Comparison of ENCODE assay signal across 8 mouse cellular contexts in genomic region chr9:54068032-54068649, GRCm38 (mm10). TPM values are rescaled to one million over a fixed set of nuclear protein-coding genes. Genes with fewer than 3 reads are reported as not detected.
DNase-seq lines count a peak whose midpoint lies in the region; ATAC-seq and TF ChIP-seq lines count a peak whose summit lies in the region.

Gene Tnfaip8l3, minus strand, starts transcription at chr9:54068388.

- H3K9me3 ChIP-seq in embryonic facial prominence, embryonic 10.5 days: no peaks in the 10 kb centered on the region
- H3K9me3 ChIP-seq in heart, embryonic 15.5 days (replicated peaks): no peaks in the 10 kb centered on the region
- no peaks in the 10 kb centered on the region for H3K9me3 ChIP-seq in lung, embryonic 14.5 days (ENCODE audit: low read depth, low read length)

- H3K4me2 ChIP-seq in heart, embryonic 15.5 days: peak within 1 kb of the TSS; percentile 98
- H3K4me2 ChIP-seq in lung, embryonic 14.5 days: peak within 1 kb of the TSS; percentile 95

- H3K27ac ChIP-seq in embryonic facial prominence, embryonic 10.5 days (replicated peaks): peak within 1 kb of the TSS; percentile 55
- no peak within 1 kb of the TSS for H3K27ac ChIP-seq in heart, embryonic 15.5 days
- no peak within 1 kb of the TSS for H3K27ac ChIP-seq in lung, embryonic 14.5 days (ENCODE audit: low read depth)
- H3K27ac ChIP-seq in olfactory bulb, adult 2 months (ENCODE audit: insufficient read depth, low read depth, low read length): no peak within 1 kb of the TSS
- no peak within 1 kb of the TSS for H3K27ac ChIP-seq in thymus, adult 2 months (ENCODE audit: control insufficient read depth, insufficient read depth, low read length)

- peaks cover 44% of the 10 kb centered on the region for H3K27me3 ChIP-seq in embryonic facial prominence, embryonic 10.5 days (replicated peaks; ENCODE audit: low read depth, poor library complexity, severe bottlenecking)
- H3K27me3 ChIP-seq in heart, embryonic 15.5 days: peaks cover 43% of the 10 kb centered on the region
- H3K27me3 ChIP-seq in lung, embryonic 14.5 days (ENCODE audit: insufficient read depth, low read length): peaks cover 27% of the 10 kb centered on the region
- H3K27me3 ChIP-seq in thymus, adult 2 months (ENCODE audit: control insufficient read depth, insufficient read depth, low read length): no peaks in the 10 kb centered on the region; the same call in 1 of the 2 replicates

- peak within 1 kb of the TSS; percentile 77 for H3K4me3 ChIP-seq in embryonic facial prominence, embryonic 10.5 days
- H3K4me3 ChIP-seq in heart, embryonic 15.5 days: peak within 1 kb of the TSS; percentile 57
- peak within 1 kb of the TSS; percentile 50 for H3K4me3 ChIP-seq in lung, embryonic 14.5 days (ENCODE audit: low read depth, low read length)
- peak within 1 kb of the TSS; percentile 38 for H3K4me3 ChIP-seq in olfactory bulb, adult 2 months (ENCODE audit: insufficient read depth, low read depth, low read length)
- no peak within 1 kb of the TSS; the same call in 1 of the 2 replicates for H3K4me3 ChIP-seq in thymus, adult 2 months (ENCODE audit: control insufficient read depth, insufficient read depth, low read length)

- peak within 1 kb of the TSS; percentile 40 for H3K9ac ChIP-seq in heart, embryonic 15.5 days
- H3K9ac ChIP-seq in lung, embryonic 14.5 days: peak within 1 kb of the TSS; percentile 49

- DNase-seq in heart, adult 18-20 months: peak; percentile 37 to 42
- DNase-seq in heart, adult 8-10 months (ENCODE audit: low spot score): no peak
- peak; percentile 66 for DNase-seq in embryonic facial prominence, embryonic 10.5 days (ENCODE audit: low spot score)
- peak; percentile 56 for DNase-seq in kidney, postnatal 14 days
- peak; percentile 37 for DNase-seq in lung, embryonic 14.5 days
- DNase-seq in thymus, adult 2 months: no peak

- no peak; the same call in 1 of the 2 replicates for TF ChIP-seq CTCF in lung, embryonic 14.5 days (IDR thresholded peaks at IDR 0.05; ENCODE audit: low read depth)
- TF ChIP-seq CTCF in olfactory bulb, adult 2 months (IDR thresholded peaks at IDR 0.05; ENCODE audit: insufficient read depth, low read depth, low read length): no peak
- TF ChIP-seq CTCF in thymus, adult 2 months (IDR thresholded peaks at IDR 0.05; ENCODE audit: borderline replicate concordance, control insufficient read depth, extremely low read depth, insufficient read depth, low read length, poor library complexity): no peak

- H3K4me1 ChIP-seq in embryonic facial prominence, embryonic 10.5 days: peaks cover 21% of the 10 kb centered on the region
- peaks cover 19% of the 10 kb centered on the region for H3K4me1 ChIP-seq in heart, embryonic 15.5 days (replicated peaks)
- H3K4me1 ChIP-seq in lung, embryonic 14.5 days (ENCODE audit: insufficient read depth): no peaks in the 10 kb centered on the region
- peaks cover 18% of the 10 kb centered on the region for H3K4me1 ChIP-seq in olfactory bulb, adult 2 months (ENCODE audit: control insufficient read depth, insufficient read depth, low read length)
- H3K4me1 ChIP-seq in thymus, adult 2 months (replicated peaks; ENCODE audit: control insufficient read depth, insufficient read depth, low read length): no peaks in the 10 kb centered on the region

- H3K36me3 ChIP-seq in embryonic facial prominence, embryonic 10.5 days (replicated peaks): no peaks in the 10 kb centered on the region
- no peaks in the 10 kb centered on the region for H3K36me3 ChIP-seq in heart, embryonic 15.5 days
- no peaks in the 10 kb centered on the region for H3K36me3 ChIP-seq in lung, embryonic 14.5 days (ENCODE audit: insufficient read depth)
- no peaks in the 10 kb centered on the region for H3K36me3 ChIP-seq in thymus, adult 2 months (ENCODE audit: control insufficient read depth, insufficient read depth, low read length)

- under 1% methylated on average over 35 of the region's 35 CpGs for WGBS in embryonic facial prominence, embryonic 10.5 days
- under 1% methylated on average over 34 of the region's 35 CpGs for WGBS in heart, embryonic 15.5 days
- under 1% methylated on average over 30 of the region's 35 CpGs for WGBS in lung, embryonic 14.5 days
- WGBS in olfactory bulb, adult 2 months: under 1% methylated on average over 34 of the region's 35 CpGs
- WGBS in thymus, adult 2 months: 3% methylated on average over 32 of the region's 35 CpGs

- no peak for TF ChIP-seq POLR2A in olfactory bulb, adult 2 months (IDR thresholded peaks at IDR 0.05; ENCODE audit: insufficient read depth, low read depth, low read length)
- no peak for TF ChIP-seq POLR2A in thymus, adult 2 months (IDR thresholded peaks at IDR 0.05; ENCODE audit: control insufficient read depth, extremely low read depth, insufficient read depth, low read length, poor library complexity)

- ATAC-seq in heart, embryonic 15.5 days (replicated peaks; ENCODE audit: insufficient number of reproducible peaks, insufficient read depth, low FRiP score, low read depth): peak; percentile 68
- peak; percentile 86 for ATAC-seq in lung, embryonic 14.5 days (ENCODE audit: insufficient read depth)

RNA-seq across cellular contexts. Expression of gene Tnfaip8l3, which starts in this region (rescaled TPM):
- total RNA-seq in heart, adult 18-20 months (2021): under 1 TPM; 0.20 to 0.44 TPM
- total RNA-seq in heart, adult 8-10 months (2022): under 1 TPM; 0.13 to 0.28 (median 0.21) TPM
- polyA plus RNA-seq in embryonic facial prominence, embryonic 10.5 days (2016; fragmentation: Nextera tagmentation; extraction: Ambion mirVana): 0.05 and 0.18 TPM in 2 replicates
- 0.32 and 0.53 TPM in 2 replicates for polyA plus RNA-seq in heart, embryonic 15.5 days (2015; fragmentation: Nextera tagmentation; extraction: Ambion mirVana)
- polyA plus RNA-seq in lung, embryonic 14.5 days (2014; fragmentation: Nextera tagmentation; extraction: Ambion mirVana): 0.49 and 0.76 TPM in 2 replicates
- polyA plus RNA-seq in olfactory bulb, adult 2 months (2012; ENCODE audit: insufficient read depth, insufficient read length, low replicate concordance, missing spikeins): not detected in 2 replicates
- 0.08 and 0.13 TPM in 2 replicates for polyA plus RNA-seq in thymus, adult 2 months (2012; rRNA removed)

Comparison
In these comparisons a context has a peak if more than half of its experiments do, and no peak if none do; other contexts are left out.
1. Peak in DNase-seq in heart, adult 18-20 months; RNA of the gene not detected or under 1 TPM.
2. Peak in DNase-seq, H3K4me3 ChIP-seq and H3K27ac ChIP-seq in embryonic facial prominence, embryonic 10.5 days; RNA of the gene not detected or under 1 TPM.
3. Peak in ATAC-seq, H3K4me3 ChIP-seq, H3K9ac ChIP-seq and H3K4me2 ChIP-seq in heart, embryonic 15.5 days; RNA of the gene not detected or under 1 TPM.
4. Peak in DNase-seq, ATAC-seq, H3K4me3 ChIP-seq, H3K9ac ChIP-seq and H3K4me2 ChIP-seq in lung, embryonic 14.5 days; RNA of the gene not detected or under 1 TPM.